Mouse (Mus musculus) kidney, embryonic 15.5 days (tissue): Measurements from ENCODE around the gene Defb29. TPM values are rescaled to one million over a fixed set of nuclear protein-coding genes. Genes with fewer than 3 reads are reported as not detected.

Experiments used
- ATAC-seq: fragments of 200-750 bp; cut with Nextera tagmentation; replicated peaks from 2 replicates; pipeline ENCODE4 v1.8.0; 2017; ENCODE audit warnings: moderate TSS enrichment; ENCODE audit not compliant: low FRiP score
- H3K27ac ChIP-seq: fragments of 300-500 bp; sonication (generic); 2 replicates; pipeline ENCODE4 v1.5.1; 2015; ENCODE audit warnings: mild to moderate bottlenecking, inconsistent platforms
- H3K27me3 ChIP-seq: fragments of 300-500 bp; sonication (generic); 2 replicates; pipeline ENCODE4 v1.6.1; 2015; ENCODE audit warnings: inconsistent platforms
- H3K36me3 ChIP-seq: fragments of 300-500 bp; sonication (generic); 2 replicates; pipeline ENCODE4 v1.6.1; 2015; ENCODE audit warnings: inconsistent platforms
- H3K4me1 ChIP-seq: fragments of 300-500 bp; sonication (generic); 2 replicates; pipeline ENCODE4 v1.6.1; 2015; ENCODE audit warnings: inconsistent platforms
- H3K4me2 ChIP-seq: fragments of 300-500 bp; sonication (generic); 2 replicates; pipeline ENCODE4 v1.6.1; 2015; ENCODE audit warnings: moderate library complexity, mild to moderate bottlenecking, inconsistent platforms
- H3K4me3 ChIP-seq: fragments of 300-500 bp; sonication (generic); replicated peaks from 2 replicates; pipeline ENCODE4 v1.5.1; 2015; ENCODE audit warnings: mild to moderate bottlenecking, inconsistent platforms
- H3K9ac ChIP-seq: fragments of 300-500 bp; sonication (generic); 2 replicates; pipeline ENCODE4 v1.6.1; 2015; ENCODE audit warnings: mild to moderate bottlenecking, inconsistent platforms
- H3K9me3 ChIP-seq: fragments of 300-500 bp; sonication (generic); replicated peaks from 2 replicates; pipeline ENCODE4 v1.6.1; 2016; ENCODE audit warnings: inconsistent platforms
- WGBS: fragments of 180-500 bp; shearing (Covaris S2); methylation state at CpG from one replicate; pipeline ENCODE4 v1.1.7; 2015; ENCODE audit warnings: mixed read lengths; 5-methylcytosine and 5-hydroxymethylcytosine counted together
- polyA plus RNA-seq: library from polyadenylated mRNA; unstranded; fragments of >200 nt; fragmentation: Nextera tagmentation; extraction: Ambion mirVana; gene quantifications from 2 replicates; pipeline ENCODE4 v1.2.1, GENCODE M21; 2015

Defb29 gene
- polyA plus RNA-seq, 1 experiment from 2014 or later, result 0.90 TPM

GRCm38 (mm10) chr2:152556655-152557054 is 16.8 kb upstream of the Defb29 start:
- H3K4me2 ChIP-seq, result no peak overlapping the region
- no peaks in the 10 kb centered on the region for H3K9me3 ChIP-seq
- no peak overlapping the region for H3K27ac ChIP-seq
- no peak overlapping the region for H3K4me3 ChIP-seq
- 94% methylated on average over 7 of the region's 7 CpGs for whole genome bisulfite sequencing
- H3K4me1 ChIP-seq, result peaks cover 15% of the 10 kb centered on the region
- H3K9ac ChIP-seq, result no peak overlapping the region
- no peaks in the 10 kb centered on the region for H3K27me3 ChIP-seq
- H3K36me3 ChIP-seq, result no peaks in the 10 kb centered on the region
- ATAC-seq, result no peak

GRCm38 (mm10) chr2:152553774-152554423 is 14.0 kb upstream of the Defb29 start:
- no peaks in the 10 kb centered on the region for H3K9me3 ChIP-seq
- peak overlapping the region; percentile 52 for H3K4me2 ChIP-seq
- peak overlapping the region; percentile 21; the same call in 1 of the 2 replicates for H3K4me3 ChIP-seq
- 0 out of 2 replicates have a peak overlapping the region, but pooled peaks have one; percentile 41 for H3K27ac ChIP-seq
- WGBS, result 11% methylated on average over 16 of the region's 16 CpGs
- ATAC-seq, result 0 out of 2 replicates have a peak, but pooled peaks have one; percentile 49
- no peaks in the 10 kb centered on the region for H3K27me3 ChIP-seq
- H3K36me3 ChIP-seq, result no peaks in the 10 kb centered on the region
- H3K9ac ChIP-seq, result no peak overlapping the region
- peaks cover 23% of the 10 kb centered on the region for H3K4me1 ChIP-seq

GRCm38 (mm10) chr2:152548124-152548523 is 8.2 kb upstream of the Defb29 start:
- 0 out of 2 replicates have a peak overlapping the region, but pooled peaks have one; percentile 6 for H3K27ac ChIP-seq
- H3K9me3 ChIP-seq, result no peaks in the 10 kb centered on the region
- no peak for ATAC-seq
- no peak overlapping the region for H3K4me3 ChIP-seq
- WGBS, result 63% methylated on average over 5 of the region's 5 CpGs
- H3K4me1 ChIP-seq, result peaks cover 38% of the 10 kb centered on the region
- H3K4me2 ChIP-seq, result no peak overlapping the region
- H3K27me3 ChIP-seq, result no peaks in the 10 kb centered on the region
- no peaks in the 10 kb centered on the region for H3K36me3 ChIP-seq
- no peak overlapping the region for H3K9ac ChIP-seq

GRCm38 (mm10) chr2:152544691-152545090 is 4.8 kb upstream of the Defb29 start:
- no peak overlapping the region for H3K9ac ChIP-seq
- no peaks in the 10 kb centered on the region for H3K36me3 ChIP-seq
- H3K27me3 ChIP-seq, result no peaks in the 10 kb centered on the region
- H3K4me1 ChIP-seq, result peaks cover 39% of the 10 kb centered on the region
- H3K27ac ChIP-seq, result peak overlapping the region; percentile 79; the same call in 1 of the 2 replicates
- H3K9me3 ChIP-seq, result peaks cover 4% of the 10 kb centered on the region; the same call in 1 of the 2 replicates
- no peak overlapping the region for H3K4me3 ChIP-seq
- no peak overlapping the region for H3K4me2 ChIP-seq
- 13% methylated on average over 4 of the region's 4 CpGs for WGBS
- peak; percentile 79 for ATAC-seq

- no peak overlapping the region for H3K4me3 ChIP-seq
- H3K9me3 ChIP-seq, result peaks cover 4% of the 10 kb centered on the region; the same call in 1 of the 2 replicates
- ATAC-seq, result peak; percentile 63
- H3K4me1 ChIP-seq, result peaks cover 39% of the 10 kb centered on the region
- 52% methylated on average over 4 of the region's 4 CpGs for WGBS
- H3K27me3 ChIP-seq, result no peaks in the 10 kb centered on the region
- H3K4me2 ChIP-seq, result no peak overlapping the region
- H3K27ac ChIP-seq, result peak overlapping the region; percentile 79
- H3K36me3 ChIP-seq, result no peaks in the 10 kb centered on the region
- no peak overlapping the region for H3K9ac ChIP-seq
Measured at GRCm38 (mm10) chr2:152543478-152543877, 3.6 kb upstream of the Defb29 start.

GRCm38 (mm10) chr2:152542897-152543296 is 3.0 kb upstream of the Defb29 start:
- 80% methylated on average over 2 of the region's 2 CpGs for WGBS
- Histone ChIP-seq H3K9me3 (peaks cover 4% of the 10 kb centered on the region; the same call in 1 of the 2 replicates), H3K27ac (peak overlapping the region; percentile 79), H3K4me3 (no peak overlapping the region), H3K27me3 (no peaks in the 10 kb centered on the region), H3K36me3 (no peaks in the 10 kb centered on the region), H3K4me2 (no peak overlapping the region), H3K9ac (no peak overlapping the region), H3K4me1 (peaks cover 39% of the 10 kb centered on the region)
- ATAC-seq, result no peak

GRCm38 (mm10) chr2:152541979-152542378 is 2.1 kb upstream of the Defb29 start:
- ATAC-seq, result no peak
- no peak overlapping the region for H3K4me3 ChIP-seq
- H3K4me1 ChIP-seq, result peaks cover 39% of the 10 kb centered on the region
- H3K4me2 ChIP-seq, result no peak overlapping the region
- H3K36me3 ChIP-seq, result no peaks in the 10 kb centered on the region
- H3K27me3 ChIP-seq, result no peaks in the 10 kb centered on the region
- no peak overlapping the region for H3K27ac ChIP-seq
- peaks cover 4% of the 10 kb centered on the region; the same call in 1 of the 2 replicates for H3K9me3 ChIP-seq
- WGBS, result 82% methylated on average over 9 of the region's 9 CpGs
- no peak overlapping the region for H3K9ac ChIP-seq

GRCm38 (mm10) chr2:152517981-152518380 is 21.9 kb downstream of the Defb29 start, which contains the start of gene Defb28:
Defb28 (plus strand) TSS chr2:152518255.
- peak; percentile 56; the same call in 1 of the 2 replicates for ATAC-seq
- no peak within 1 kb of the TSS for H3K4me2 ChIP-seq
- 49% methylated on average over 4 of the region's 4 CpGs for WGBS

GRCm38 (mm10) chr2:152516084-152516483 is 23.8 kb downstream of the Defb29 start:
- Histone ChIP-seq H3K4me1 (0 out of 2 replicates have a peak, but pooled peaks cover 8% of the 10 kb centered on the region), H3K4me3 (no peak overlapping the region), H3K27me3 (no peaks in the 10 kb centered on the region), H3K27ac (no peak overlapping the region), H3K9ac (no peak overlapping the region), H3K36me3 (no peaks in the 10 kb centered on the region), H3K9me3 (no peaks in the 10 kb centered on the region), H3K4me2 (no peak overlapping the region)
- peak; percentile 67 for ATAC-seq
- WGBS, result 42% methylated on average over 4 of the region's 4 CpGs

More at GRCm38 (mm10) chr2:152517981-152518380, 21.9 kb downstream of the Defb29 start, which contains the start of gene Defb28:
- H3K4me3 ChIP-seq, result no peak within 1 kb of the TSS
- H3K36me3 ChIP-seq, result no peaks in the 10 kb centered on the region
- no peak within 1 kb of the TSS for H3K27ac ChIP-seq
- H3K4me1 ChIP-seq, result 0 out of 2 replicates have a peak, but pooled peaks cover 8% of the 10 kb centered on the region
- H3K27me3 ChIP-seq, result no peaks in the 10 kb centered on the region
- no peaks in the 10 kb centered on the region for H3K9me3 ChIP-seq
- no peak within 1 kb of the TSS for H3K9ac ChIP-seq

- H3K9me3 ChIP-seq, result no peaks in the 10 kb centered on the region
- H3K27me3 ChIP-seq, result no peaks in the 10 kb centered on the region
- 0 out of 2 replicates have a peak, but pooled peaks cover 6% of the 10 kb centered on the region for H3K4me1 ChIP-seq
- H3K9ac ChIP-seq, result no peak within 1 kb of the TSS
- ATAC-seq, result no peak
- whole genome bisulfite sequencing, result 68% methylated on average over 1 of the region's 1 CpGs
- H3K4me2 ChIP-seq, result no peak within 1 kb of the TSS
- no peak within 1 kb of the TSS for H3K4me3 ChIP-seq
- no peak within 1 kb of the TSS for H3K27ac ChIP-seq
- H3K36me3 ChIP-seq, result no peaks in the 10 kb centered on the region
Measured at GRCm38 (mm10) chr2:152511592-152511991, 28.3 kb downstream of the Defb29 start, which contains the start of gene Defb26. Defb26 (minus strand) TSS chr2:152511692.

GRCm38 (mm10) chr2:152503950-152504349 is 35.9 kb downstream of the Defb29 start:
- H3K4me1 ChIP-seq, result no peaks in the 10 kb centered on the region
- ATAC-seq, result no peak
- H3K9me3 ChIP-seq, result no peaks in the 10 kb centered on the region
- WGBS, result 84% methylated on average over 2 of the region's 2 CpGs
- H3K4me2 ChIP-seq, result no peak overlapping the region
- H3K27me3 ChIP-seq, result no peaks in the 10 kb centered on the region
- no peaks in the 10 kb centered on the region for H3K36me3 ChIP-seq
- no peak overlapping the region for H3K4me3 ChIP-seq
- H3K9ac ChIP-seq, result no peak overlapping the region
- H3K27ac ChIP-seq, result no peak overlapping the region

- 79% methylated on average over 6 of the region's 6 CpGs for WGBS
- Histone ChIP-seq H3K4me3 (no peak overlapping the region), H3K9me3 (no peaks in the 10 kb centered on the region), H3K4me2 (no peak overlapping the region), H3K27me3 (no peaks in the 10 kb centered on the region), H3K4me1 (no peaks in the 10 kb centered on the region), H3K27ac (no peak overlapping the region), H3K9ac (no peak overlapping the region), H3K36me3 (no peaks in the 10 kb centered on the region)
- no peak for ATAC-seq
Measured at GRCm38 (mm10) chr2:152500863-152501229, 39.1 kb downstream of the Defb29 start.
